Mouse (Mus musculus) regulatory T cell (primary cell): ENCODE measurements around the gene Meis2.

ENCODE experiments used
- in situ Hi-C: fragments of 300-600 bp; cut with MboI, MseI; formaldehyde crosslinking; loops from one replicate; pipeline ENCODE4 v1.15.1; 2025; ENCODE audit warnings: high pct_unique_total_duplicates

Meis2 gene

DNA sequence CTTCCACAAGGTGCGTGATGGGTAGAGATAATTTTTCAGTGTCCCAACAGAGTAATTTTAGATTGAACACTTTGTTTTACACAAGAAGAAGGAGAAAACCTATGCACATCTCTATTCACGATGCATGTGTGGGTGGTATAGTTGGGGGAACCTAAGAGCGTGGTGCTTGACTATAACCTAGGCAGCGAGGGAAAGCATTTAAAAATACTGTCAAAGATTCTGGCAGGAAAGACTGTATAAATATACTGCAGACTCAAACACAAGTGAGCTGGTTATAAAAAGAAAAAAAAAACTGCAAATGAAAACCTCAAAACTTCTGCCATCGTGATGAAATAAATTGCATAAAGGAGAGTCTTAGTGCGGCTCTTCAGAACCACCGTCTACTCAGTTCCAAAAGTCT lies 105.0 kb downstream of the Meis2 start:
- in situ Hi-C loops, result no loop called here

DNA sequence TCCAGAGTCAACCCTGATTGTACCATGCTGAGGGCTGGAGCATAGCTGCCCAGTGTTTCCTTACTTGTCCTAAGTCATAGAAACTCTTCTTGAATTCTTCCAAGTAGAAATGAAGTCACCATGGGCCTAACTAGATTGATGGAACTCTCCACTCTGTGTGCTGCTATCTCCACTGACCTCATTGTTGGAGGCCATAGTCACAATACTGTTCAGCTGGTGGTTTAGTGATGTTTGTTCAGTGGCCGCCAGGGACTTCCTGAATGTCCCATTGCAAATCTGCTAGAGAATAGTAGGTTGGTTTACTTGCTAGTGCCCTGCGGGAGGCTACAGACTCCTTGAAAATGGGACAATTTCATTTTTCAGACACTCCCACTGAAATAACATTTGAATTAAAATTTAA lies 108.9 kb downstream of the Meis2 start:
- in situ Hi-C loops, result no loop called here

DNA sequence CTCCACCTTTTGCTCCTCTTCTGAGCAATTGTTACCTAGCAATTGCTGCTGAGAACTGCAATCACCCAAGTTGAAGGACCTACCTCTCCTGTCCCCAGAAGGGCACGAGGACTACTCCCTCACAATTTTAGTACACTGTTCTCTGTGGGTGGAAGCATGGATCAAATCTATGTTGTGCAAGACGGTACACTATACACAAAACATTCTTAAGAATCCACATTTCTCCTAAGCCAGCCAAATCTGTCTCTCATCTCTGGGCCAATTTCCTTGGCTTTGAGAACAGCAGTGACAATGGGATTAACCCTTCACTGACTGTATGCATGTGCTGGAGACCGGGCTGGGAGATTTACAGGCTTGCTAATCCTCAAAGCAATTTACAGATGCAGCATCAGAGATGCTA lies 115.0 kb downstream of the Meis2 start:
- in situ Hi-C loops, result no loop called here

DNA sequence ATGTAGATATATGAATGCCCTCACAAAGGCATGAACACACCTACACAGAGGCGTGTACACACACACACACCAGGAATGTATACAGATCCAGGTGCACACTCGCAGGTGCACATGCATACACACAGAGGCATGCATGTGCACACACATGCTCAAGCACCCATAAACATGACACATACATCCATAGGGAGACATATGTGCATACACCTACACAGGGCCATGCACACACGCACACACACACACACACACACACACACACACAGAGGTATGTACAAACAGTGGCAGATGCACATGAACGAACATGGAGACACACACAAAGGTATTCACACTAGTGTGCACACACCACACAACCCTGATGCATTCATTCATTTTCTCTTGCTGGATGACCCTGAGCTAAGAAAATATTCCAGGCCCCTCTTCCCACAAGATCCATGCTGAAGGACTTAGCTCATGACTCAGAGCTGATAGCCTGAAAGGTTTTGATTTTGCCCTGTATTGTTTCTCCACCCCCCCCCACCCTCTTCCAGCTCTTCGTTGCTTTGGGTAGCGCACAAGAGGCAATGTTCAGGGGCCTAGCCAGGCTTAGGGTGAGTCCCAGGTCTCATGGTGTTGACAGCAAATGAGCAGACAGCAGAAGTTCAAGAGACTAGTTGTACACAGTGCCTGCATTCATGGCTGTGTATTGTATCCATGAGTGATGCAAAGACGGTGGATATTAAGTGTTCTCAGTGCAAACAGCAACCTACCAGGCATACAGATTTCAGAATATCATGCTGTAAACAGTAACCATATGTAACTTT lies 116.8 kb downstream of the Meis2 start:
- in situ Hi-C loops, result no loop called here

DNA sequence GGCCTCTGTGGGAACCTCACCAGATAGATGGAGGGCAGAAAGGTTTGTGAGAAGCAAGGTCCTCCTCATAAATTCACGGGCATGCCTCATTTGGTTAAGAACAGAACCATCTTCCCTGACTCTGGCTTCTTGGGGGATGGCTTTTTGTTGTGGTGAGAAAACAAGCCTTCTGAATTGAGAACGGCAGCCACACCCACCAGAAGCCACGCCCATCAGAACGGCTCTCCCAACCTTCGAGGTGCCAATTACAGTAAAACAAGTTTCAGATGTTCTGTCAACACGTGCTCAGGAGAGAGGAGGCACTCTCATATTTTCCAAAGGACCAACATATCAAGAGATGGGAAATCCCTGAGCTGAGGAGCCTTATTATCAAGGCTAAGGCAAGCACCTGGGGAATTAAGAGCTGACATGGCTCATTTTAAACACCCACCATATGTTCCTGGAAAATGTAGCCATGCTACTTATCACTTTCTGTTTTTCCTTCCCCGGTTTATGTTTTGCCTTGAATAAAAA lies 117.9 kb downstream of the Meis2 start:
- in situ Hi-C loops, result no loop called here

DNA sequence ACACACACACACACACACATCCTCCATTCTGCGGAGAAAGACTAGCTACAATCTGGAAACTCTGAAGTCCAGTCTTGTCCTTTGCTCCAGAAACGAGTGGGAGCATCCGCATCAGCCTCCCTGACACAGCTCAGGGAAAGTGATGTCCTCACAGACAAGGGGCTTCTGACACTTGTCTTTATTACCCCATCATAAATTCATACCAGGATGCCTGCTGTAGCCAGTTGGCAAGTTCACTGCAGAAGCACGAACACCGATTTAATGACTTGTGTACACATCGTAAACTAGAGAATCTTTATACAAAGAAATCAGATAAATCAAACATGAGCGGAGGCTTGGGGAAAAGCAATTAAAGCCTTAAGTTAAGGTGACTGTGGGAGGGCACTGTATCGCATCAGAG lies 122.6 kb downstream of the Meis2 start:
- in situ Hi-C loops, result no loop called here

DNA sequence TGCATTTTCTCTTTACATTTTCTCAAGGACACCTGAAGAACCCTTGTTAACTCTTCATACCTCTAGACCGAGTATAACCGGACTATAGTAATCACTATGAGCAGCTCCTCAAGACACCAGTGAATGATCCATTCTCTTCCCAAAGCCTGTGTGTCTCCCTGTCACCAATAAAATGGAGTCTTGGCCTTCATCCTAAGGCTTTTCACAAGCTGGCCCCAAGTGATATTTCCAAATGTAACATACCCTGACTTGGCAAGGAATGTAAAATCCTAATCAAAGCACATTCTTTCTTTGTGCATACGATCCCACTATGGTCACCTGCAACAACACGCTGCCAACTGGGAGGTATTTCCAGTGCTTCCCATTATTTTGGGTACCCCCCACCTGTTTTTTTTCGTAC lies 125.8 kb downstream of the Meis2 start:
- in situ Hi-C loops, result no loop called here

DNA sequence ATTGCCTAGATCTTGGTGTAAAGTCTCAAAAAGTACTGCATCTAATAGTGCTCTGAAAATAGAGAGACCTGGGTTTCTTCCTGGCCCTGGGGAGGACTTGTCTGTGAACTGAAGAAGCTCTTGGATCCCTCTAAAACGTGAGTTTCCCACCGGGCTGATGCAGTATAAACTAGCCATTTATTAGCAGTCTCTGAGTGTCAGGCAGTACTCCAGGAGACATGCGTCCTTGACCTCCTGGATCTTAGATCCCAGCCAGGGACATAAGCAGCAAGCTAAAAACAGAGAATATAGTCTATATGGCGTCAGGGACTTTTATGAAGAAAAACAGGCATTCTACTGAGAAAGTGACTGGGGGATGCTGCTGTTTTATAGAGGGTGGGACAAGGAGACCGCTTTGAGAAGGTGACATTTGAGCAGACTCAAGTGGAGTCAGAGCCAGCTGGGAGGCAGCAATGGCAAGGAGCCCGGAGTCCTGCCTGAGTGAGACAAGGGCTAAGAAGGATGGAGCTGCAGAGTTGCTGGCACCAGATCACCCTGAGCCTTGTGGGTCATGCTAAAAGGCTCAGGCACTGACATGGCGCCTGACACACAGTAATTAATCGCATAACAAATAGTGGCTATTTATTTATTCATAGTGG lies 126.6 kb downstream of the Meis2 start:
- in situ Hi-C loops, result no loop called here

DNA sequence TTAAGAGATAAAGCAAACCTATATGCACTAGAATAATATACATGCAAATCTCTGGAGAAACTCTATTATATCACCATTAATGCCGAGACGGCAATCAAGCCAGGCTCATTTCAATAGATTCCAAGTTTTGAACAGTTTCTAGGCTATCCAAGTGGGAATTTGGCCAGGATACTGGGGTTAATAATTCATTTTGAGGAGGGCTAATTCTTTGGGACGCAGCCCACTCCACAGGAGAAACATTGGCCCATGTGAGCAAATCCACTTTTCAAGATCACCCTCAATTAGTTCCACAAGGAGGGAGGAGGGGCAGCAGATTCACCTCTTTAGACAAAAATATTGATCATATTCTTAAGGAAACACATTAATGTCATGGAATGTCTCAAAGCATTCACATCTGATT lies 127.3 kb downstream of the Meis2 start:
- in situ Hi-C loops, result no loop called here

DNA sequence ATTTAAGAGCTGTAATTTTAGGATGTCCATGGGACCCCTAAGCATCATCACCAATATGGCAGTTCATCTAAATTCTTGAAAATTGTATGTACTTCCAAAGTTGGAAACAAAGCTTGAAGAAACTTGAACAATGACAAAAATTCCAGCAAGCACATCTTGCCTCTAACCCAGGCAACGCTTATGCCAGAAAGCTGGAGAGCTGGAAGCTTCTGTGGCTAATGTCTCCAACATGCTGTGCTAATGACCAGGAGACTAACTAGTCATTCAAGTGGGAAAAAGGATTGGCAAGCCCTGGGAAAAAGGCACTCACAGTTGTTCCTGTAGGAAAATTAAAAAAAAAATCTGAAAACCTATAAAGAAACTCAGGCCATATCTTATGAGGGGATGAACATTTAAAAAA lies 127.7 kb downstream of the Meis2 start:
- in situ Hi-C loops, result no loop called here

DNA sequence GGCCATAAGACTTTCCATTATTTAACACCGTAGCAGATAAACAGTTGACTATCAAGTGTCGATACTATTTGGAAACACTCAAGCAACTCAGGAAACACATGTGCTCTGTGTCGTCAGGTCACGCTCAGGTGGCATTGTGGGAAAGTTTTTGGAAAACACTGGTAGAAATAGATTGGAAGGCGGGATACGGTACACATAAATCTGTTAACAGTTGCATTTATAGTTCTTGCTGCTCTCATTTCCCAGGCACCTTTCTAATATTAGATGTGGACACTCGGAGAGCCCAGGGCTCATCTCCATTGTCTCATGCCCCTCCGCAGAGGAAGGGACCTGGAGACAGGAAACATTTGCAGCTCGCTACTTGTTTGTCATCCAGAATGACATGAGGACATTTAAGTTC lies 128.9 kb downstream of the Meis2 start:
- in situ Hi-C loops, result no loop called here

DNA sequence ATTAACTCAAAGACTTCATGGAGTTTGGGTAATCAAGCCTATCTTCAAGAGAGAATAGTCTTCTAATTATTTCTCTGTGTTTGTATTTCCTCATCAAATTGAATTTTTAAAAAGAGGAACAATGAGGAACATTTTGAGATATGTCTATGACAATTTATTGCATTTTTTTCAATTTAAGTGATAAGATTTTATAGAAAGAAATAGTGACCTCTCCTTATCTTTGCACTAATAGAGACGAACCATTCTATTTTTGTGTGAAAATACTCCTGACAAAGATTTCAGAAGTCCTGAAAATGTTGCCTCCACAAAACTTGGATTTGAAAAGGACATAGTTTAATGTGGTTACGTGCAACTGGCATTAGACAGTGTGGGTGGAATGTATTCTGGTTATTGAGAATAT lies 131.3 kb downstream of the Meis2 start:
- in situ Hi-C loops, result no loop called here

DNA sequence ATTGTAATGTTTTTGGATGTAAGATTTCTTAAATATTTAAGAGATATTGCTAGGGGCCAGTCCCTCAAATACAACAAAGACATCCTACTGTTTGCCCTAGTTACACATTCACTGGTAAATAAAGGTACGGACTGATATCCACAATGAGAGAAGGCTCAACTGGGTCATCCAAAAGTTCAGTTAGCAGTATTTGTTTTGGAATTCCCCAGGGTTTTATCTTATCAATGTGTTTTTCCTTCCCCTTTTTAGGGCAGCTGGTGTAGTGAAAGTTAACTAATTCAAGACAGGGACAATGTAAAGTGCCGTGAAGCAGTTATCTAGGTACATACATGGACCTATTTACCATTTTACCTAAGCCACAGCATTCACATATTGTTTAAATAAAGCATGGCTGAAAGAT lies 132.4 kb downstream of the Meis2 start:
- in situ Hi-C loops, result no loop called here

DNA sequence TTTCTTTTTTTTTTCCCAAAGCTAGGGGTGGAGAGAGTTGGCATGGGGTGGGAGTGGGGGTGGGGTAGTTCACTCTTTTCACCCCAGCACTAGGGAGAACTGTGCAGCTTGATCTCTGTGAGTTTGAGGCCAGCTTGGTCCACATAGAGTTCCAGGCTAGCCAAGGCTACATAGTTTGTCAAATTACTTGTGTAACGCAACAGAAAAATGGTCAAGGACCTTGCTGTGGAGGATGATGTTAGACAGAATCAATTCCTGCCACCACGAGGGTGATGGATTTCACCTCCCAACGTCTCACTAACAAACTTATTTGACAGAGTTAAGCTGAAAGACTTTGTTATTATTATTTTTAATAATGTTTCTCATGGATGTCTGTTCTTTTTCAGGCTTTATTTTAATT lies 139.9 kb downstream of the Meis2 start:
- in situ Hi-C loops, result no loop called here

DNA sequence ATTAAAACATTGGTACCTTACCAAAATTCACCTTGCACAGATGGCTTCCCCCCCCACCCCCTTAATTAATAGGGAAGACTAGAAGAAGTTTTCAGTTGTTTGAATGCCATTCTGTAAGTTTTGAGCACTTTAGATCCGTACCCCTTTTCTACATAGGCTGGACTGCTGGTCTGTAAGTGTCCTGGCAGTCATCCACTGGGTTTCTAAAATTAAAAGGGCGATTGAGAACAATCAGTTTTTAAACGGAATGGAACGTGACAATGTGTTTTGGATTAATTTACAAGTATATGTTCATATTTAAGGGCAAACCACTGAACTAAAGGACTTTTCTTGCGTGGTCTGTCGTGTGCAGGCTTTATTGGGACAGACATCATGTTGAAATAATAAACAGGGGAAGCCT lies 141.2 kb downstream of the Meis2 start:
- in situ Hi-C loops, result no loop called here

DNA sequence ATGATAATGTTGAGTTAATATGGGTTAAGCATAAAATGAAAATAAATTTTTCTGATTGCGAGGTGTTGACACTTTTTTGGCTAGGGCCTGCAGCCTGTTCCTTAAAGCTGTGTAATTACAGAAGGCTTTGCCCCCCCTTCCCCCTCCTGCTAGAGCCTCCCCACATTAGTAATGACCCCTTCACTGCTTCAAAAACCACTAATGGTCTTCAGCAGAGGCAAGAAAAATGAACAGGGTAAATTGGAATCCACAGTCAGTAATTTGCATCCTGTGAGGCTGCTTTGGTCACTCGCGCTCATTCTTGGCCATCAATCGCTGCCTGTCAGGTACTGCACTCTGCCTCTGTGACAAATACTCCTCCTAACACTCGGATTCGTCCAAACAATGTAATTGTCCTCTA lies 142.4 kb downstream of the Meis2 start:
- in situ Hi-C loops, result no loop called here

DNA sequence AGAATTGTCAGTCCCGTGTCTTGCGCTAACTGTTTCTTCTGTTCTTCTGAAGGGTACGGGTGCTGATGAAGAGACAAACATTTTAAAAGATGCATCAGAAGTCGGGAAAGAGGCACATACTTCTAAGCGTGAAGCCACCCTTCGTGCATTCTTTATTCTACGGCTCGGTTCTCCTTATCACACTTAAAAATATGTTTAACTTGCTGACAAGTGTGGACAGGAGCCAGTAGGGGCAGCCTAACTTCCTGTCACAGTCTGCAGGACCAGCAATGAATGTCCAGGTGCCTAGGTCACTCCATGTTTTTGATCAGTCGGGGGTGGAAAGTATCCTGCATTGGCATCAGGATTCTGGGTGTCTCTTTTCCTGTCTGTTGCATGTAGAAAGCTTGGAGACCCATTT lies 144.0 kb downstream of the Meis2 start:
- in situ Hi-C loops, result no loop called here

DNA sequence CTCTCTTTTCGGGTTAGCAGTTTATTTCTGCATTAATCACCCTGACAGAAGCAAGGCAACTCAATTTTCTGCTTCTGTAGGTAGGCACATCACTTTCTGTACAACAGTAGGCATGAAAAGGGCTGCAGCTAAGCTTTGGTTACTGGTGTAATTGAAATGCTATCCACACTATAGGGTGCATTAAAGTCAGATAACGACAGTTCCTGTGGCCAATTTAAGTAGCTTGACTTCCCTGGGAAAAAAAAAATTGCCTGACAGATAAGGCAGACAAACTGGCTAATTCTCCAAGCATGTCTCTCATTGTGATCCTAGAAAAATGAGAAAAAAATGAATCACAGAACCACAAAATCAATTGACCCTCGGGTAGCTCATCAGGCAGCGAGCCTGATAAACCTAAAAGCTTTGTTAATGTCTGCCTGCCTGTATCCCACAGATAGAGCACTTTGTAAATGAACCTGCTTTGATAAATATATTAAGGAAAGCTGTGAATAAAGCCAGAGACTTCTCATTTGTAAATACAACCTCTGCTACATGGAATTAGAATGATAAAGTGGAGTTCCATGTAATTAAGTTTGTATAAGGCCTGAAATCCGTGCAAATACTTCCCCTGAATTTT lies 145.2 kb downstream of the Meis2 start:
- in situ Hi-C loops, result no loop called here

DNA sequence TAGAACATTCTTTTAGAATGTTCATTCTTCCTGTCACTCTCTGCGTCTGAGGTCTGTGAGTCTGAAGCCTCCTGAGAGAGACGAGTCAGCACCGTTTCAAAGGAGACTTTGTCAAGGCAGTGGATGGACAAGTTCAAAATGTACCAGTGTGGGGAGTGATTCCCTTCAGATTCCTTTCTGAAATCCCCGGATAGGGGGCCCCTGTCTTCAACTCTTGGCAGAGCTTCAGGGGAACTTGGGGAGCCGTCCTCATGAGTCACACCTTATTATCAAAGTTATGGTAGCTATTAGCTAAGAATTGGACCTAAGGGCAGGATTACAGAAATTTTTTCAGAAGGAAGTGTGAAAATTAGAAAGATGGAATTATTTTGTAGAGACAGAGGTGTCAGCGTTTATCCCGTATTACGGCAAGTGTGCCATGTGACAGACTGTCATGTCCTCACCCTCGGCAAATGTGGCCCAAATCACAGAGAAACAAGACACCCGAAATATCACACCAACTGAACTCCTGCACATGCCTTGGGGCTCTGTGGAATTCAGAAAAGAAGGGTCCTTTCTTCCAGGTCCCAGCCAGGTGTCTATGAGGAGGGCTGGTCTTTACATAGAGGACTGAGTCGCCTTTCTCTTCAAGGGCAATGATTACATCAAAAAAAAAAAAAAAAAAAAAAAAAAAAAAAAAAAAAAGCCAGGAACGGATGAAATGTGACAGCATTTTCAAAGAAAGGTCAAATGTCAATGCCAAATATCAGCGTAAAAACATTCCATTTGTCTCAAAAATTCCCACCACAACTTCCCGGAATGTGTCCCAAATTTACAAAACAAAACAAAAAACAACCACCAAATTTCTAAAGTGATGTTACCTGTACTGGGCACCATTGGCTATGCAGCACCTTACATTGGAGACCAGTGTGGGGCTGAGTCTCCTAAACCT lies 146.2 kb downstream of the Meis2 start:
- in situ Hi-C loops, result no loop called here

DNA sequence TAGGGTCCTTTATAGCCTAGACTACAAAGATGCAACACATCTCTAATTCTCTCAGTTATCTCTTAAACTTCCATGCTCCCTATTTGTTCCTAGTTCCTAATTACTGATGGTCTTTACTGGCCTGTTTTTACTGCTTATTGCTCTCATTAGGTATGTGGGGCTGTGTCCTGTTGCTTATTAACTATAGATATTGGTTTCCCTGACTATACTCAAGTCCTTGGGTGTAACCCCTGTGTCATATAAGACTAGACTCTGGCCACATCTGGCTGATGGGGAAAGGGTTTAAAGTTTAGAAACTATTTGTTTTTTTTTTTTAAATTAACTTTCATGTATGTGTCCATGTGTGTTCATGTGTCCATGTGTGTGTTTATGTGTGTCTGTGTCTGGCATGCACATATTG lies 147.1 kb downstream of the Meis2 start:
- in situ Hi-C loops, result no loop called here

DNA sequence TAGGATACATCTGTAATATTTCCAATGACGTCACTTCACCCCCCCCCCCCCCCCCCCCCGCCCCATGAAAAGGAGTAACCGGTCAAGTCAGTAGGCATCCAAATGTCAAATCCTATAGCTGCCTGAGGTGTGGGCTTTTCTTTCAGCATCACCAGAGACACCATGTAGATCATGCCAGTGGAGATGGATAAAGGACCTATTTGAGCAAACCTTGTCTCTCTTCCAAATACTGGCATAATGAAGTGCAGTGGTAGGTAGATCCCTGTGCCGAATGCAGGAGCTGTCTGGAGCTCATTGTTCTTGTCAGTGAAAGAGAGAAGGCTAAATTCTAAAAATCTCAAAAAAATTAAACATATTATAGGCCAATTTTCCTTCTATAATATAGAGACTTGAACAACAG lies 151.1 kb downstream of the Meis2 start:
- in situ Hi-C loops, result no loop called here
